Mouse (Mus musculus): ENCODE data around the gene Gal.

Gal gene

GRCm38 (mm10) chr19:3414268-3414733, at the start of gene Gal:
Gene Gal (minus strand): TSS chr19:3414544.
- in situ Hi-C loops (cut with MboI; ENCODE audit: unreplicated experiment in 2 of 2) = no loop called here

- in situ Hi-C loops (cut with MboI; ENCODE audit: unreplicated experiment in 2 of 2) = no loop called here
Measured at GRCm38 (mm10) chr19:3459986-3460385, 45.6 kb upstream of the Gal start.

DNA sequence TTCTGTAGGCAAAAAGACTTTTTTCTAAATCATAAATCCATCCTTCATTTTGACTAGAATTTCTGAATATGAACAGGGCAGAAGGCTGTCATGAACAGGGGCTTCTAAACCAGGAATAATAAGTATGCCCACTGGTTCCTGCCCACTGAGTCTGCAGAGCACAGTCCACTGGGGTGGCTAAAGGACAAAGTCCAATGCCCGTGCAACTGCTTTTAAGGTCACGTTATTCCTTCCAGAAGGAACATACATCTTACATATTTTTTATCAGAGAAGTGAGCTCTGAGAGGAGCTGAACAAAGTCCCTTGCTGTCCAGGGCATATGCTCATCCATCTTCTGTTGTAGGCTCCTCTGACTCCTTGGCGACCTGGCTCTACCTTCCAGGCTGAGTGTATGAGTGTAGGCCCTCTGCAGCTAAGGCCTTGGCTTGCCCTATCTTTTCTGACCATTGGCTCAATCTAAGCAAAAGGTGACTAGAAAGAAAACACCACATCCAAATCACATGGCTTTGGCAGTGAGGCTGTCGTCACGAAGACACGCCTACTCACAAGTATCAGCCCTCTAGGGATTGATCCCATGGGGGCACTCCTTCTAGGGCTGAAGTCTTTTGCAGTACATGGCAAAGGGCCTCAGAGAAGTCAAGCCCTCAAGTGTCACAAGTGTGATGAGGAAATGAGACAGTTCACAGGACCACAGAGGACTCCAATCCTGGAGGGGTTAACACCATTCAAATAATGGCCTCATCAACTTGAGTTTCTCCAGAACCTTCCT, 44.2 kb upstream of the Gal start:
- in situ Hi-C loops (cut with MboI; ENCODE audit: unreplicated experiment in 2 of 2) = no loop called here

GRCm38 (mm10) chr19:3457700-3458099, 43.4 kb upstream of the Gal start:
- in situ Hi-C loops (cut with MboI; ENCODE audit: unreplicated experiment in 2 of 2) = no loop called here

DNA sequence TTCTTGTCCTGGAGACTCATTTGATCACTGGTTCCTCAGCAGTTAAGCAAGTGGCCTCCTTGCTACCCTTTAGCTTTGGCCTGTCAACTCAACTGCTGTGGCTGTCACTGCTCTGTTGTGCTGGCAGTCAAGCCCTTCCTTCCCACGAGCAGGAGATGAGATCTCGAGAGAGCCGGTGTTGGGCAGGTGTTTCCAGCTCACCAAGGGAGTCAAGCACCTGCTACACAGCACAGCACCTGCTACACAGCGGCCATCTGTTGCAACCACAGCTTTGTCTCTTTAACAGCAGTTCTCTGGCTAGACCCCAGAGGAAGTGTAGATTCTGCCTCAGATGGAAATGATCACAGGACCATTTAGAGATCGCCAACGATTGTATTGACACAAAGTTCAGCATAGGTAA, 37.3 kb upstream of the Gal start:
- in situ Hi-C loops (cut with MboI; ENCODE audit: unreplicated experiment in 2 of 2) = loop anchor here in 1 of 2 experiments (5.0 kb wide), 1 partner anchor 159 kb away; no protein-coding TSS in a partner anchor

GRCm38 (mm10) chr19:3451170-3451569, 36.8 kb upstream of the Gal start:
- in situ Hi-C loops (cut with MboI; ENCODE audit: unreplicated experiment in 2 of 2) = loop anchor here in 1 of 2 experiments (5.0 kb wide), 1 partner anchor 159 kb away; no protein-coding TSS in a partner anchor

GRCm38 (mm10) chr19:3450714-3451113, 36.4 kb upstream of the Gal start:
- in situ Hi-C loops (cut with MboI; ENCODE audit: unreplicated experiment in 2 of 2) = loop anchor here in 1 of 2 experiments (5.0 kb wide), 1 partner anchor 158 kb away; no protein-coding TSS in a partner anchor

DNA sequence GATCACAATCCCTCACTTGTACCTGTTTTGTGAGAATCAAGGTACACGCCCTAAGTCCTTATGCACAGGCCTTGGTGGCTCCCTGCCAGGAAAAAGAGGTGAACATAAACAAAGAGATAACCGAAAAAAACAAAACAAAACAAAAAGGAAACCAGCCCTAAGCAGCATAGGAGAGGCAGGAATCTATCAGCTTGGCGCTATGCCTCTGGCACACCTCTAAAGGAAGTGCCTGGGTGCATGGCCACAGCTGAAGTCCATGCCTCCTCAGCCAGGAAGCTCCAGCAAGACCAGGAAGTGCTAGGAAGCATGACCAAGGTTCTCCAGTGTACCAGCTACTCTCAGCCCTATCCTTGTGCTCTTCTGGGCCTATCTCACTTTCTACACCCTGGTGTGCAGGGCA, 34.9 kb upstream of the Gal start:
- in situ Hi-C loops (cut with MboI; ENCODE audit: unreplicated experiment in 2 of 2) = loop anchor here (5.0 to 10.0 kb wide), 3 partner anchors 52 to 157 kb away; partner anchors contain the start of gene Cpt1a (in 1 of the 2)

- in situ Hi-C loops (cut with MboI; ENCODE audit: unreplicated experiment in 2 of 2) = loop anchor here (5.0 to 10.0 kb wide), 3 partner anchors 50 to 155 kb away; partner anchors contain the start of gene Cpt1a (in 1 of the 2)
Measured at GRCm38 (mm10) chr19:3447348-3447747, 33.0 kb upstream of the Gal start.

DNA sequence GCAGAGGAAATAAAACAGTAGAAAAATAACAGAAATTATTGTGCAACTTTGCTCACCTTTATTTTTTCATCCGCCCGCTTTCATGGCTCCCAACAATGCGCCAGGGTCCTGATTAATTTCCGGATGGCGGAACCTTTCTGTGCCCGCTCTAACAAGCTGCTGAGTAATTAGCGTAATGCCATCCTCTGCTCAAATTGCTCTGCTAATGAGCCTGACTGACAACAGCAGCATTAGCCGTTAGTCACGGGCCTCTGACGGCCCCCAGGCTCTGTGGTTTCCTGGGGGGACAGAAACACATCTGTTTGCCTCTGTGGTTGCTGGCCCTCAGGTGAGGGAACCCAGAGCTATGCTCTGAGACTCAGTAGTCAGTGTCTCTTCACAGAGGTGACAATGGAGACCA, 26.7 kb upstream of the Gal start:
- in situ Hi-C loops (cut with MboI; ENCODE audit: unreplicated experiment in 2 of 2) = loop anchor here (5.0 to 10.0 kb wide), 2 partner anchors 44 to 116 kb away; partner anchors contain the start of gene Cpt1a (in 1 of the 2)

GRCm38 (mm10) chr19:3440667-3441066, 26.3 kb upstream of the Gal start:
- in situ Hi-C loops (cut with MboI; ENCODE audit: unreplicated experiment in 2 of 2) = loop anchor here (5.0 to 10.0 kb wide), 2 partner anchors 43 to 116 kb away; partner anchors contain the start of gene Cpt1a (in 1 of the 2)

- in situ Hi-C loops (cut with MboI; ENCODE audit: unreplicated experiment in 2 of 2) = no loop called here
Measured at GRCm38 (mm10) chr19:3437980-3438379, 23.6 kb upstream of the Gal start.

DNA sequence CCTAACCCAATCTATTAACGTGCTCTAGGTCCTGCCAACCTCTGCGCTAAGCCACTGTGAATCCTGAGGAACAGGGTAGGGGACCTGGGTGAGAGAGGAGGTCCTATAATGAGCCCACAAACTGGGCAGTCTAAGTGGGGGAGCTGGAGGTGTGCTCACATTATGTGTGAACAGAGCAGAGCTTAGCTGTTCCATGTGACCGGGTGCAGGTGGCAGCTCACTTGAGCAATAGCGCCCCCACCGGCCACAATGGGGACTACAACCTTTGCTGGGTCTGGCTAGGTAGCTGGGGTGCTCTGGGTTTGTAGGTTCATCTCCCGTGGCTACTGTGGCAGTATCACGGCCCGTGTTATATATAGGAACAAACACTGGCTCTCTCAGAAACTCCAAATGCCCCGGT, 22.5 kb upstream of the Gal start:
- in situ Hi-C loops (cut with MboI; ENCODE audit: unreplicated experiment in 2 of 2) = no loop called here

DNA sequence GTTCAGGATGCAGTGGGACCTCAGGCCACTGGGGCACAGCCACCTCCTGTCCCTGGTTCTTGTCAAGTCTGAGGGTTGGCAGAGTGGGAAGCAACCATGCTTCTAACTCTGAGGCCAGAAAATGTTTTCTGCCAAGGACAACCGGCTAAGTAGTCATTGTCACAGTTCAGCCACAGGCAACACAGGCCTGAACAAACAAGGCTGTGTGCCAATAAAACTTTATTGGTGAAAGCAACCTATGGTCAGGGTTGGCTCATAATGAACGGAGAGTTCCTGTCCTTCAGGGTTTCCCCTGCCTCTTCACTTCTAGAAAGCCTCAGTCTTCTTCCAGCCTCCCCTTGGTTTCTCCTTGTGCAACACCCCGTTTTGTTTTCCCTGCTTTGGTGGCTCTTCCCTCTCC, 21.5 kb upstream of the Gal start:
- in situ Hi-C loops (cut with MboI; ENCODE audit: unreplicated experiment in 2 of 2) = no loop called here

DNA sequence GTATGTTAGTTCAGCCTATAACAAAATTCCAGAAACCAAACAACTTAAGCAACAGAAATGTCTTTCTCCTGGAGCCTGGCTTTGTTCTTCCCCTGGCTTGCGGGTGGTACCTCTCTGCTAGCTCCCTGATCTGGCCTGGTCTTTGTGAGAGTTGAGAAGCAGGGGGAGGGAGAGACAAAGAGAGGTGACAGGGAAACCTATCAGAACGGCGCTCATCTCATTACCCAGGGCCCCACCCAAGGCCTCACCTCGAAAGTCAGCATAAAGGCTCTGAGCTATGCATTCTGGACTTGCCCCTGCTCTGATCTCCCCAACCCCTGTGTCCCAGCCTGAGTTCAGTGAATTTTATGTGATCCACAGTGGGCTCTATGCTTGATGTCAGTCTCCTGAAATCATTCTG, 20.3 kb upstream of the Gal start:
- in situ Hi-C loops (cut with MboI; ENCODE audit: unreplicated experiment in 2 of 2) = no loop called here

DNA sequence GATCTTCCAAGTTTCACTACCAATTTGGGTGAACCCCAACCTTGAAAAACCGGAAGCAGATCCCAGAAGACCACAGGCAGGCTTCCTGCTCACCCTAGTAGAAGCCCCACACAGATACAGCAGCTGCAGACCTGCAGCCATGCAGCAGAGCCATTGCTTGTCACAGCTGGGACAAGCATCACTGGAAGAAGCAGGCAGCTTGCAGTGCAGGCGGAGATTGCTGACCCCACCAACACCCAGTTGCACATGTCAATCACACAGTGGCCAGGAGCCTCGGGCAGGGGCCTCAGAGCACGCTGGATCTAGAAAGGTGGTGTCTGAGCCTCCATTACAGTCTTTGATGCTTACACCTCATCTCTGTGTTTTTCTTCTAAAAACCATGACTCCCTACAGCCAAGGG, 19.8 kb upstream of the Gal start:
- in situ Hi-C loops (cut with MboI; ENCODE audit: unreplicated experiment in 2 of 2) = no loop called here

GRCm38 (mm10) chr19:3431969-3432368, 17.6 kb upstream of the Gal start:
- in situ Hi-C loops (cut with MboI; ENCODE audit: unreplicated experiment in 2 of 2) = no loop called here

GRCm38 (mm10) chr19:3431066-3431465, 16.7 kb upstream of the Gal start:
- in situ Hi-C loops (cut with MboI; ENCODE audit: unreplicated experiment in 2 of 2) = no loop called here

DNA sequence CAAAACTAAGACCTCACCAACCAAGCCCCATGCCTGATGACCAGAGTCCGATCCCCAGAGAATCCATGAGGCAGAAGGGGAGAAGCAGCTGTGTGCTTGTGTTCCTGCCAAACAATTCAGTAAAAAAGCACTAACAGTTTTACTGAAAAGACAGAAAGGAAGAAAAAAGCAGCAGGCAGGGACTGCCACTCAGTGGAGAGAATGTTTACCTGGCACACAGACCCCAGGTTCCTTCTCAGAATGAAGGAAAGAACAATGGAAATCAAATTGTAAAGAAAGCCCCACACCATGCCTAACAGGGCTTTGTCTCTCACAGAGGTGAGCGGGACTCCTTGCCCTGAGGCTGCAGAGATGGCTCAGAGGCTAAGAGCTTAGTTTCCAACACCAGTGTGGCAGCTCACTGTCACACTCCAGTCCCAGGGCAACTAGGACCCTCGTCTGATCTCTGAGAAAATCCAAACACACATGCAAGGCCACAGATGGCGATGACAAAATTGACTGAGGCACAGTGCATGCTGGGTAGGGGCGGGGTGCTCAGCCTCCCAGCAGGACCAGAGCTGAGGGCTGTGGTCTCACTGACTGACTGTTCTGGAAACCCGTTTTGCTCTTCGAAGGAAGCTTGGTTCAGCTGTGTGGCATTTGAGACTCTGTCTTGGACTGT, 14.9 kb upstream of the Gal start:
- in situ Hi-C loops (cut with MboI; ENCODE audit: unreplicated experiment in 2 of 2) = no loop called here

GRCm38 (mm10) chr19:3428057-3428830, 13.9 kb upstream of the Gal start:
- in situ Hi-C loops (cut with MboI; ENCODE audit: unreplicated experiment in 2 of 2) = no loop called here

GRCm38 (mm10) chr19:3424214-3424613, 9.9 kb upstream of the Gal start:
- in situ Hi-C loops (cut with MboI; ENCODE audit: unreplicated experiment in 2 of 2) = no loop called here

Data from v-Abl transformed pro-B cells (cell line).